Mouse (Mus musculus): Measurements from ENCODE around the gene Rpl10. TPM values are rescaled to one million over a fixed set of nuclear protein-coding genes. Genes with fewer than 3 reads are reported as not detected.

Rpl10 gene
- total RNA-seq, 2 experiments from 2014 or later, result 150 to 215 TPM

- DNase-seq (ENCODE audit: extremely low spot score in 1 of 2, low spot score in 2 of 2), result no peak
- intact Hi-C loops (cut with DNase I), result no loop called here
These were observed 3.1 kb downstream of the Rpl10 start for GRCm38 (mm10) chrX:74273422-74274322.

DNA sequence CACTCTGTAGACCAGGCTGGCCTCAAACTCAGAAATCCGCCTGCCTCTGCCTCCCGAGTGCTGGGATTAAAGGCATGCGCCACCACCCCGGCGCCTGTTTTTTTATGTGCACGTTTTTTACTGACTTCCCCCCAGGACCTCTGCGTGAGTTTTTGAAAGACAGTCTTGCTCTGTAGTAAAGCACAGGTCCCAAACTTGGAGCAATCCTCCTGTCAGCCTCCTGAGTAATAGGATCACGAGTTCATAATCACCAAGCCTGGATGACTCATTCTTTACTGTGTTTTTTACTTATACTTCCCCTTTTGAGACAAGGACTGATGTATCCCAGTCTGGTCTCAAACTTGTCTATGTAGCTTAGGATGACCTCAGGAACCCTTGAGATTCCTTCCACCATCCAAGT lies 7.3 kb downstream of the Rpl10 start:
- intact Hi-C loops (cut with DNase I), result no loop called here

GRCm38 (mm10) chrX:74281041-74281731 lies 10.6 kb downstream of the Rpl10 start:
- DNase-seq (ENCODE audit: extremely low spot score in 1 of 2, low spot score in 2 of 2), result no peak

More for the DNA sequence above, 7.3 kb downstream of the Rpl10 start:
- no peak for DNase-seq (ENCODE audit: extremely low spot score in 1 of 2, low spot score in 2 of 2)

DNA sequence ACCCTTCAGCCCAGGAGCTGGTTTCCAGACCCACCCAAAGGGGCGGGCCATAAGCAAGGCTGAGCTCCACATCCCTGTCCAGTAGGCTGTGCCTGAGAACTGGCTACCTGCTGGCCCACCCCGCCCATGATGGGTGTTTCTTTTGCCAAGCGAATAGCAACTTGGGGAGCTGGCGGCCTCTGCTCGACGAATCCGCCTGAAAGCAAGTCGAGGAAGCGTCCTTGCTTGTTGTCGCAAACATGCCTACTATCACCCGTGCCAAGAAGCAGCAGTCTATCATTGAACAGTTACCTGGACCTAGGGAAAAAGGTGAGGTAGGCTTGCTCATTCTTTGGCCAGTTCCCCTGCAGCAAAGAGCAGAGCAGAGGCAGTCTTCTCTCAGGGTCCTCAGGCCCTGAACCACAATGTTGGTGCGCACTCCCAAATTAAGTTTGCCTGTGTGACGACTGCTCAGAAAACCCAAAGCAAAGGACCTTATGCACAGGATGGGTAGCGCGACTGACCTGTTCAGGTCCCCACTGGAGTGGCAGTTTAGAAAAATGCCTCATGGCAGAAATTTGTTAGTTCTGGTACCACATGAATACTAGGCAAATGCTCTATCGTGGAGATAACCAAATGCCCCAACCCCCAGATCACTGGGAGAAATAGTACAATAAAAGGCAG lies 11.3 kb downstream of the Rpl10 start, which contains the start of the genes Taz and Dnase1l1:
Gene Taz (plus strand): TSS at position 181 of the 663 bp plus-strand sequence.
Gene Dnase1l1 (minus strand): TSS at position 606 of the 663 bp plus-strand sequence.
- intact Hi-C loops (cut with DNase I), result no loop called here
- peak; percentile 38 to 87 for DNase-seq (ENCODE audit: extremely low spot score in 1 of 2, low spot score in 2 of 2)

More at GRCm38 (mm10) chrX:74281041-74281731, 10.6 kb downstream of the Rpl10 start:
- intact Hi-C loops (cut with DNase I), result no loop called here

DNA sequence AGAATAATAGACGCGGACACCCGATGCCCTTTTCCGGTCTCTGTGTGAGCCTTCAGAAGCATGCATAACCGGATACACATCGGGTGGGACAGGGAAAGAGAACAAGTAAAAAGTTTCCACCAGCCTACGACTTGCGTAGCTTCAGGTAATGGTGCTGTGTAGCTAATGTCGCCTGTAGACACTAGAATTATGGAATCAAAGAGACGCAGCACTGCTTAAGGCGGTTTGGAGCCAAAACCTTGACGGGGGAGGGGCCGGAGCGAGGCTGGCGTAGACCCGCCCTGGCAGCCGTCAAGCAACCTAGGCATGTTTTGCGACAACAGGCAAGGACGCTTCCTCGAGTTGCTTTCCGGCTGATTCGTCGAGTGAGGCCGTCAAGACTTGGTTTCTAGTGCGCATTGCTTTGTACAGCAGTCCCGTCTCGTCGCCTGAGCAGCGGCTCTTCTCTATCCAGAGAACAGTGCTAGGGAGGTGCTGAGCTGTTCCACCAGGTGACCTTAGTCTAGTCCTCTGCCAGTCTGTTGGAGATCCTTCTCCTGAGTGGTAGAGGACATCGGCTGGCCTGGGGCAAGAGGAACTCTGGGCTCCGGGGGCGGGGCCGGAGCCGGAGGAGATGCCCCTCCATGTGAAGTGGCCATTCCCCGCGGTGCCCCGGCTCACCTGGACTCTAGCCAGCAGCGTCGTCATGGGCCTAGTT lies 11.9 kb downstream of the Rpl10 start:
- DNase-seq (ENCODE audit: extremely low spot score in 1 of 2, low spot score in 2 of 2), result peak; percentile 84 to 91
- intact Hi-C loops (cut with DNase I), result no loop called here

GRCm38 (mm10) chrX:74283092-74283437 lies 12.5 kb downstream of the Rpl10 start:
- intact Hi-C loops (cut with DNase I), result no loop called here
- no peak for DNase-seq (ENCODE audit: extremely low spot score in 1 of 2, low spot score in 2 of 2)

DNA sequence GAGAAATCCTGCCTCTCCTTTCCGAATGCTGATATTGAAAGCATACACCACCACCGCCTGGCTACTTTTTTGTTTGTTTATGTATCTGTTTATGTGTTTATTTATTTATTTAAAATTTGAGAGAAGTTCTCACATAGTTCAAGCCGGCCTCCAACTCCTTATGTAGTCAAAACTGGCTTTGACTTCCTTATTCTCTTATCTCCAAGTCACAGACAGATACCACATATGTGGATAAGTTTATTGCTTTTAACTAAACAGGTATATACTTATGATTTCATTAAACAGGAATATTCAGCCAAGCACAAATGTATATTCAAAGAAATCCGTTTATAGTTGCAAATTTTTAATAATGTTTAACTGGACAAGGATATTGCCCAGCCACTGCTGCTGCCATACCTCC lies 22.8 kb downstream of the Rpl10 start:
- DNase-seq (ENCODE audit: extremely low spot score in 1 of 2, low spot score in 2 of 2), result no peak
- intact Hi-C loops (cut with DNase I), result no loop called here

- peak; percentile 93 to 94 for DNase-seq (ENCODE audit: extremely low spot score in 1 of 2, low spot score in 2 of 2)
- intact Hi-C loops (cut with DNase I), result no loop called here
These were observed 26.2 kb downstream of the Rpl10 start, which contains the start of gene Atp6ap1 for GRCm38 (mm10) chrX:74296538-74297448. Atp6ap1 (plus strand) TSS chrX:74297097.

GRCm38 (mm10) chrX:74298348-74298747 lies 27.7 kb downstream of the Rpl10 start:
- intact Hi-C loops (cut with DNase I), result no loop called here
- DNase-seq (ENCODE audit: extremely low spot score in 1 of 2, low spot score in 2 of 2), result no peak

DNA sequence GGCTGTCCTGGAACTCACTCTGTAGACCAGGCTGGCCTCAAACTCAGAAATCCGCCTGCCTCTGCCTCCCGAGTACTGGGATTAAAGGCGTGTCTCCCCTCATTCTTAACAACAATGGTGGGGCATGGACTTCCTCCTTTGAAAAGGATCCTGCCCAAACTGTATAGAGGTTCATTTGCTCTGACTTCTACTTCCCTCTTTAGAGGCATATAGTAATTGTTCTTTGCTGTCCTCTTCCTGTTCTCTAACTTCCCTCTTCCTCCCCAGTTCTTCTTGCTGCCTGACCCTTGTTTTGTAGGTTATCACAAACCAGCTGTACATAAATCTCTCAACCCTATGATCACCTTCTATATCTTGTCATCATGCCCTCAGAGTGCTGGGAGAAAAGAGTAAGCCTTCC lies 29.1 kb downstream of the Rpl10 start:
- no peak for DNase-seq (ENCODE audit: extremely low spot score in 1 of 2, low spot score in 2 of 2)
- intact Hi-C loops (cut with DNase I), result no loop called here

GRCm38 (mm10) chrX:74304867-74305700 lies 34.5 kb downstream of the Rpl10 start, which contains the start of gene Gdi1:
Gdi1 (plus strand) TSS chrX:74304998.
- DNase-seq (ENCODE audit: extremely low spot score in 1 of 2, low spot score in 2 of 2), result peak; percentile 55 to 80
- intact Hi-C loops (cut with DNase I), result no loop called here

DNA sequence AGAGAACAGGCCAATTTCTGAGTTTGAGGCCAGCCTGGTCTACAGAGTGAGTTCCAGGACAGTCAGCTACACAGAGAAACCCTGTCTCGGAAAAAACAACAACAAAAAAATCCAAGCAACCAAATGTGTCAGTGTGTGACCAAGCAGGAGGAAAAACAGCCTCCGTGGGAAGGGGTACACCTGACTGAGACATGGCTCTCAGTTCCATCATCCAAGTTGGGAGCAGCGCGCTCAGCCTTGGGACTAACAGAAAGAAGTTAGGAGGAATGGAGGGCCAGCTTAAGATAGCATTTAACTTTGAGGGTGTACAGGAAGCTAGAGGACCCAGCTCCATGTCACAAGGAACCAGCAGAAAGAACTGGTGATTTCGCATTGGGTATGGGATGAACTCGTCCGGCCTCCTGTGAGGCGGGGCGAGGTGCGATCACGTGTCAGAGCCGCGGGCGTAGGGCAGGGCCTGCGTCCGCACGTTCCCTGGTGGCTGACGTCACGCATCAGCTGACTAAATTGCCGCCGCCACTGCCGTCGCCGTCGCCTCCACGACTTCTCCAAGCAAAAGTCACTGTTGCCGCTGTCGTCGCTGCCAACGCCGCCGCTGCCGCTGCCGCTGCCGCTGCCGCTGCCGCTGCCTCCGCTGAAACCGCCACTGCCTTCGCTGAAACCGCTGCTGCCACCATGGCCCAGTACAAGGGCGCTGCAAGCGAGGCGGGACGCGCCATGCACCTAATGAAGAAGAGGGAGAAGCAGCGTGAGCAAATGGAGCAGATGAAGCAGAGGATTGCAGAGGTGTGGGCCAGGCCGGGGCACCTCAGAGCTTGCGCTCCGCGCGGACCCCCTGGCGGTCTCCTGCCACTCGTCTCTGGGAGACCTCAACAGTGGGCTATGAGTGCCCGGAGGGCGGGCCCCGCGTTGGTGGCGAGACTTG lies 42.2 kb downstream of the Rpl10 start, which contains the start of gene Fam50a:
Gene Fam50a (plus strand): TSS at position 494 of the 925 bp plus-strand sequence.
- peak; percentile 85 to 93 for DNase-seq (ENCODE audit: extremely low spot score in 1 of 2, low spot score in 2 of 2)
- intact Hi-C loops (cut with DNase I), result no loop called here

All from left cerebral cortex, postnatal 10 days (tissue).